Mouse (Mus musculus) brain, adult 2 months (tissue): ENCODE data around the gene Olfr1333.
"Not testable (repeated sequence)": the region's sequence is repeated elsewhere in the genome, so short reads cannot be mapped to it uniquely, and the experiment has no call there.

ENCODE experiments used
- DNase-seq: peaks from one replicate; pipeline ENCODE4 v3.0.0; 2011; ENCODE audit warnings: low read depth, low spot score

Olfr1333 gene

DNA sequence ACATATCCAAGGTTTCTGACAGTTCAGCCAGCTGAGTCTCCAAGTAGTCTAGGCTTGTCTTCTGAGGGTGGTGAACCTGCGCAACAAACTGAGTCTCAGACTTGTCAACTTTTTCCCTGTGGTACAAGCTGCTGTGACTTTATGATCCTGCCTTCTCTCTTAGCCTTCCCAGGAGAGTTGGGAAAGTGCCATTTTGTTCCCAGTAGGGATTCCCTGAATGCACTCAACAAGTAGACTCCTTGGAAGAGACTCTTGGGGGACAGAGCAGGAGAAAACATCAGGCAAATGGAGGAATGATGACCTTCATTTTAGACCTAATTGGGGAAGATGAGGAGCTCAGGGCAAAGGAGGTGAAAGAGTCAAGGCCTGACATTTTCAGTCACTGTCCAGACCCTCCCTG, at the start of gene Olfr1333:
Gene Olfr1333 (minus strand): TSS at position 101 of the 400 bp plus-strand sequence.
- DNase-seq: no peak

GRCm38 (mm10) chr4:118867566-118867965, 31.5 kb upstream of the Olfr1333 start:
- DNase-seq: peak; percentile 1

DNA sequence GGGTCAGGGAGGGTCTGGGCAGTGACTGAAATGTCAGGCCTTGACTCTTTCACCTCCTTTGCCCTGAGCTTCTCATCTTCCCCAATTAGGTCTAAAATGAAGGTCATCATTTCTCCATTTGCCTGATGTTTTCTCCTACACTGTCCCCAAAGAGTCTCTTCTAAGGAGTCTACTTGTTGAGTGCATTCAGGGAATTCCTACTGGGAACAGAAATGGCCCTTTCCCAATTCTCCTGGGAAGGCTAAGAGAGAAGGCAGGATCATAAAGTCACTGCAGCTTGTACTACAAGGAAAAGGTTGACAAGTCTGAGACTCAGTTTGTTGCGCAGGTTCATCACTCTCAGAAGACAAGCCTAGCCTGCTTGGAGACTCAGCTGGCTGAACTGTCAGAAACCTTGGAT, 28.3 kb upstream of the Olfr1333 start, which contains the start of gene Olfr1331:
Gene Olfr1331 (plus strand): TSS at position 301 of the 400 bp plus-strand sequence.
- DNase-seq: no peak

- DNase-seq: peak; percentile 90
Observed at GRCm38 (mm10) chr4:118862704-118863103, 26.6 kb upstream of the Olfr1333 start.

DNA sequence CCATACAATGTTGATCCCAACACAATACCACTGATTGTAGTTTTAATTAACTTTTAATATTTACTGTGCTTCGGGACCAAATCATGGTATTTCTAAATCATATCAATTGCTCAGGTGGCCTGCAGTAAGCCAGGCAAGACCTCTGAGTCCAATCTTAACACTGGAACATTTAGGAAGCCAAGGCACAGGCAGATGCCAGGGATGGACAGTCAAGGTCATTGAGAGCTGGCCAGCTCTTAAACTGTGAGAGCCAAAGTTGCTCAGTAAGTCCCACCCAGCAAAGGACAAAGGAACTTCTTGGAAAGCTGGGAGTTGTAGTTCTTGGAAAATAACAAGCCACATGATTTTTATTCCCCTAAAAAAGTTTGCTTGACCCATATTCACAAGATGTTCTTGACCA, 25.7 kb upstream of the Olfr1333 start:
- peak; percentile 4 for DNase-seq

DNA sequence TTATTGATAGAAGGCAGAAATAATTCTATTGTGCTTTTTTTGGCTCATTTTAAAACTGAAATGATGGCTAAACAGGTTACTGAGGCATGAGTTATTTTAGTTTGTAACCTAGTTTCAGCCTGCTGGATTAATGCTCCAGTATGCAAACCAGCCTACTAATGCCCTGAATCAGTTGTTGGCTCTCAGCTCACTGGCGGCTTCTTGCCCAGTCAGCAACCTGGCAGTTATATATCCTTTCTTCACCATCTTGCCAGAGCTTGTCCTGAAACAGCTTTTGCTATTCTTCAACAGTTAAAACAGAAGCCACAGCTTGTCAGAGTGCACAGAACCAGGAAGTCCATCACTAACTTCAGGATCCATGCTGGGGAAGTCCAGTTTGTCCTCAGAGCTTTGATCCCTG, 17.2 kb downstream of the Olfr1333 start:
- DNase-seq: peak; percentile 19

DNA sequence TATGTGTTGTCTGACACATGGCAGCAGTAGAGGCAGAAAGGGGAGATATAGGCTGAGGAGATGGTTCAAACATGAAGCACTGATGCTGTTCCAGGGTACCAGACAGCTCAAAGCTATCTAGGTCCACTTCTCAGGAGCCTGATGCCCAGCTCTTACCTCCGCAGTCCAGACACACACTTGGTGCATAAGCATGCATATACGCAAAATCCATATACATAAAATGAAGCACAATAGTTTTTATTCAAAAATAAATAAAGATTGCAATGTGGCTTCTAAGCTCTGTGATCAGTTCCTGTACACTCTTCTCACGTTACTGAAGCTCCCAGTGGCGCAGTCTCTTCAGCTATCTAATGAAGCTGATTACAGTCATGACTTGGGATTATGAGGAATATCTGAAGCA, 26.2 kb downstream of the Olfr1333 start, which contains the start of gene Olfr1335:
Gene Olfr1335 (minus strand): TSS at position 101 of the 400 bp plus-strand sequence.
- no peak for DNase-seq

GRCm38 (mm10) chr4:118792796-118793195, 43.3 kb downstream of the Olfr1333 start:
- not testable (repeated sequence) for DNase-seq

- DNase-seq: no peak
Observed at GRCm38 (mm10) chr4:118782486-118782885, 53.6 kb downstream of the Olfr1333 start, which contains the start of gene Olfr1337. TSS of gene Olfr1337 (minus strand) at chr4:118782586.
